Mouse (Mus musculus) adrenal gland, postnatal 10 days (tissue): Measurements from ENCODE around the gene Rapgef5. TPM values are rescaled to one million over a fixed set of nuclear protein-coding genes. Genes with fewer than 3 reads are reported as not detected.
"Not testable (repeated sequence)": the region's sequence is repeated elsewhere in the genome, so short reads cannot be mapped to it uniquely, and the experiment has no call there.

Source experiments
- DNase-seq: peaks from one replicate; pipeline ENCODE4 v3.0.0; 2021; ENCODE audit warnings: mixed read lengths
- total RNA-seq, 2 experiments: library from RNA; stranded (reverse); gene quantifications; 2 replicates each; pipeline ENCODE4 v1.2.3; 2021

Rapgef5 gene
- total RNA-seq, 2 experiments from 2014 or later, result 38.4 to 39.5 TPM

DNA sequence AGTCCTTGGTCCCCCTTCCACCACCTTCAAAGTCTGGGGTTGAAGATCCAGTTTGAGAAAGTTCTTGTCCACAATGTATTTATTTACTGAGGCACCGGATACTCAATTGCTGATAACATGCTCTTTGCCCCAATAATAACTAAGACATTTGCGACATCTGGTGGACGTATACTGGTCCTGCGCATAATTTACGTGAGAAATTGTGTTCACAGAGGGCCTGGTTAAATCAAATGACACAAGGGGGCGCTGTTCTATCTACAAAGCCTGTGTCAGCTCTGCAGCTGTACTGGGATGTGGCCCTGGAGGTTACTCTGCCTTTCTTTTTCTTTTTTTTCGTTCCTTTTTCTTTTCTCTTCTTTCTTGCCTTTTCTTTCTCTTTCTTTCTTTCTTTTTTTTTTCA, 248.6 kb downstream of the Rapgef5 start:
- DNase-seq, result peak; percentile 80

DNA sequence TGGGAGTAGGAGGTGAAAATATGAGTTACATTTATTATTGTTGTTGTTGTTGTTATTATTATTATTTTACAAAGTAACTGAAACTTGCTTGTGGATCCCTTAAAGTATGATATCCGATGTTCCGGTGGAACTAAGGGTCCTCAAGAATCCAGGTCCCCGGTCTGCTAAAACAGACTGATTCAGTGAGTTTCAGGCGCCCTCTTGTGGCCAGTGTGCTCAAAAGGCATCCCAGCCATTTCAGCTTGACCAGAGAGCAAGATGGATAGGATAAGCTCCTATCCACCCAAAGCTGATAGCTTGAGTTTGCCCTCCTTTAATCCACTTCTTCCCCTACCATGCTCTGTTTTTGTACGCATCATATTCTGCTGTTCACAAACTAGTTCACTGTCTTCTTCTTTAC, 252.8 kb downstream of the Rapgef5 start:
- DNase-seq, result peak; percentile 81

DNA sequence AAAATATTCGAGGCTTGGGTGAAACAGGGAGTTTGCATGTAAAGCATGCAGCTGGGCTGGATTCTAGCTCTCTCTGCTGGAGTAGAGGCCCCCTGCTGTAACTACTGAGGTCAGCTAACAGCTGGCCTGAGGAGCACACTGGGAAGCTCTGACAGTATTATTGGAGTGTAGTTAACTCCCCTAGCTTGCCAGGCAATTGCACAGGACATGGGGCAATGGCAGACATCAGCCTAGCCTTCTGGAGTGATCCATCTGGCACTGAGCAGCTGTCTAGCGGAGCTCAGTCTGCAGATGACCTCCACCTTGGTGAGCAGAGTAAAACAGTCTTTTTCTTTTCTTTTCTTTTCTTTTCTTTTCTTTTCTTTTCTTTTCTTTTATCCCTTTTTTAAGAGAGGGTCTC, 253.9 kb downstream of the Rapgef5 start:
- no peak for DNase-seq

DNA sequence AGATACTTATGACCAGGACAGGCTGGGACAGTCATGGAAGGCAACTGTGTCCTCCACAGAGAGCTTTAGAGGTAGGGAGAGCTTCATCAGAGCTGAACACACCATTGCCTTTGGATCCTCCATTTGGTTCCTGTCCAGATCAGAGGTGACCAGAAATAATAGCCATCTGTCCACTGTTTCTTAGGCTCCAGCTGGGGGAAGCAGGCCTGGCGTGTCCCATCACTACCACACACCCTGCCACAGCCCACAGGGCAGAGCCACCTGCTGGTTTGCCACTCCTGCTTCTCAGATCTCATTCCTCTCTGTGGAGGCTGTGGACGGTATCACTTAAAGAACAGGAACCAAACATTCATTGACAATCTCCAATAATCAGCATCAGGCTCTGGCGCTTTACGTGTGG, 254.9 kb downstream of the Rapgef5 start:
- no peak for DNase-seq

DNA sequence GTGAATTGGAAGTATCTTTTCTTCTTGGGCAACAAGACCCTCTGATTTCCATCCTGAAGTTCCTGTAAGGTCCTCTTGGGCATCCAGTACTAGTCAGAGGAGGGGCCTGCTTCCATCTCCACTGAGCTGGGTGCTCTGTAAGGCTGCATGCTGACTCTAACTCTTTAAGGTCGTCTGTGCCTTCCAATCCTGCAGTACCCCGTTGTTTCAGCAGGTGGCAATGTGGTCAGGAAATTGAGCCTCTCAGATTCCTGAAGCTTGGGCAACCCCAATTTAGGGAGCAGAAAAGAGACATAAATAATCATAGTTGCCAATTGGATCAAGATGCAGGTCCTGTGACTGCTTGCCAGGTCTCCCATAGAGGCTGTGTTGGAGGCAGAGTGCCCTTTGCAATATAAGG, 256.4 kb downstream of the Rapgef5 start:
- DNase-seq, result peak; percentile 81

DNA sequence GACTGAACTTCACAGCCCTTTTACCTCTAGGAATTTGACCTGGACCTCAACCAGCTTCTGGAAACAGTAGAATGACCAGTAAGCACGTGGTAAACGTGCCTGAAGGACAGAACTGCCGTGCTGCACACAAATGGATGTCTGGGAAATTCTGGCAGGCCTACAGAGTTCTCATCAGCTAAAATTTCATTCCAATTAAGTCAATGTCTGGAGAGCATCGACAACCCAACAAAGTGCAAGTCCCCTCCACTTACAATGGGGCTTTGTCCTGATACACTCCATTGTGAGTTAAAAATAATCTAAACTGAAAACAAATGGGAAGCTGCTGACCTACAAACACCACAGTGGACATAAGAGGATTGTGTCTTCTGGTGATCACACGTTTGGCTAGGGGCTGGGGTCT, 260.6 kb downstream of the Rapgef5 start:
- no peak for DNase-seq

DNA sequence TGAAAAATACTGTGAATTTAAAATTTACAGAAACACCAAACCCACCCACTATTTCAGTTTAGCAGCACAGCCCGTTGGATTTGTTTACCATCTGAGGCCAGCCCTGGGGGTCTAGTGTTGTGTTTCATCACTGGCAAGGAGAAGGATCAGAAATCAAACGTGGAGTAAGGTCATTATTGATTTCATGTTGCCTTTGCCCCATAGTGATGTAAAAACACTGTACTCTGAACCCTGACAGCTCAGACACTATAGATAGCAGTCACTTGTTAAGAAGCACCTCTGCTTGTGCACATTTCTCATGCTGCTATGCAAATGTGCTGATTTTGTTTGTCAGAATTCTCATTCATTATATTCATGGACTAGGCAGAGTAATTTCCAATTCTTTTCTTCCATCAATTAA, 265.1 kb downstream of the Rapgef5 start:
- no peak for DNase-seq

DNA sequence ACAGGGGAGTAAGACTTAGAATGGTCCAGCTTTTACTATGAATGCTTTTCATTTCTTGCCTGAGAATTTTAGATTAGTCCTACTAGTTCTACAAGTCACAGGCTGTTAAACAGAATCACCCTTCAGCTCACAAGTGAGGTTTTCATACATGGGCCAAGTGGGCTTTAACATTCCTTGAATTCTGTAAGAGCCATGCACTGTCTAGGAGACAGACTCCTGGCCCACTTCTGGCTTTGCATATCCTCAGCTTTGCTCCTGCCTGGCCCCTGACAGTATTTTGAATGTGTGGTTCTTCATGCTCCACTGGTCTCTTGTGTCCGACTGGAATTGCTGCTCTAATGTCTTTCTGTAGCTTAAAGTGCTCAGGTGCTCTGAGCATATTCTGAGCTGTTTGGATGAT, 267.1 kb downstream of the Rapgef5 start:
- no peak for DNase-seq

DNA sequence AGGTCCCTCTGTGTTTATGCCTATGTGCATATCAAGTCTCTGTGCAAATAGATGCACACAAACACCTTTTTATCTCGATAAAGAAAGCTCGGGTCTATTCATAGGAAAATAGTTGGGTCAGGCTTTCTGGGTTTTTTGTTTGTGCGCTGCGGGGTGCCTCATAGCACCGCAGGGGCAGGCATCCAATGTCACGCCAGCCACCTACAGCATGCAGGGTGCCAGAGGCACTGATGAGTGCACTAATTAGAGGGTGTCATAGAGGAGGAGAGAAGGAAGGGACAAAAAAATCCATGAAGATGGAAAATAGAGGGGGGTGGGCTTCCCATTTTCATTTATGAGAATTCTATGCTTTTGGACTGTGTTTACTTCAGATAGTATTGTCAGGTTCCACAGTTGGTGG, 270.3 kb downstream of the Rapgef5 start:
- no peak for DNase-seq

DNA sequence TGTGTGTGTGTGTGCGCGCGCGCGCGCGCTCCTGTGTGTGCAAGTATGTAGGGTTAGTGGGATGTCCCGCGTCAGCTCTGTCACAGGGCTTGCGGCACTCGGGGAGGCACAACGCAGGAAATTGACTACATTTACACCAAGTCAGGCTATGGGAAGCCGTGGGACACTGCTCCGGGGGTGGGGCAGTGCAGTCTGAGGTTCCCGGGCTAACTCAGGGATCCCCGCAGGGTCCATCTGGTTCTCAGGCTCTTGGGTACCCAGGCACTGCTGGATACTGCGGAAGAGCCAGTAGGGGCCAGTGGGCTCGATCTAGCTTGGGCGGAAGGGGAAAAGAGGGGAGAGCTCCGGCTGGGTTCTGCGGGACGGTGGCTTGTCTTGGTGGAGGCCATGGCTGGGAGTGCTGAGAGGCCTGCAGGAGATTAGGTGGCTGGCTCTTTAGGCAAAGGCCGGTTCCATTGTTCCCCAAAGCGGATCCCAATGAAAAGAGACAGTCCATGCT, 272.3 kb downstream of the Rapgef5 start:
- DNase-seq, result no peak

DNA sequence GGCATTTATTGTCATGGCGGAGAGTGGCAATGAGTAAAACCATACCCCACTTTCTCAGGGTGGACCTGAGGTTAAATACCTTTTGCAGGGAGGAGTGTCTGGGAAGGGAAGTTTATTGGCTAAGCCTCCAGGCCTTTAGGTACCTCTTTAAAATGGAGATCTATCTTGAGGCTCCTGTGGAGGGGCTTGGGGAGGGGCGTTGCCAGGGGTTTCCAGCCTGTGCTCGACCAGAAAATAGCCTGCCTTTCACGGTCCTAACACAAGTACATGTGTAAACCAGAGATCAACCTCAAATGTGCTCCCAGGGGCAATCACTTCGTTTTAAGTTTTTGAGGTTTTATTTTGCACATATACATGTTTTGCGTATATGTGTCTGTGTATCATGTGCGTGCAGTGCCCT, 272.7 kb downstream of the Rapgef5 start:
- DNase-seq, result no peak

DNA sequence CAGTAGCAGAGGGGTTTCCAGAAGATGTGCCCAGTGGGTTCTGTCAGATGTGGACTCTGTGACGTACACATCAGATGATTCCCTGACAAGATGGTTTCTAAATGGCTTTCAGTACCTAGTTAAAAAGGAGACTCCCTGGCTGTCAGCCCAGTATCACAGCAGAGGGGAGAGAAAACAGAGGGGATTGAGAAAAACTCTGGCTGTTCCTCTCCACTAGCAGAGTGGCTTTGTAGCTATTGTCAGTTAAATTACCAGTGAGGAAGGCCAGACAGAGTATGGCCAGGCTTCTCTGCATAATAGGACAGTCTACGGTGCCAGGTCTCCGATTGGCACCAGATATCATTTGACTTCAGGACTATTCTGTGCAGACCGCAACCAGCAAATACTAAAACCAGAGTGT, 279.0 kb downstream of the Rapgef5 start:
- no peak for DNase-seq

DNA sequence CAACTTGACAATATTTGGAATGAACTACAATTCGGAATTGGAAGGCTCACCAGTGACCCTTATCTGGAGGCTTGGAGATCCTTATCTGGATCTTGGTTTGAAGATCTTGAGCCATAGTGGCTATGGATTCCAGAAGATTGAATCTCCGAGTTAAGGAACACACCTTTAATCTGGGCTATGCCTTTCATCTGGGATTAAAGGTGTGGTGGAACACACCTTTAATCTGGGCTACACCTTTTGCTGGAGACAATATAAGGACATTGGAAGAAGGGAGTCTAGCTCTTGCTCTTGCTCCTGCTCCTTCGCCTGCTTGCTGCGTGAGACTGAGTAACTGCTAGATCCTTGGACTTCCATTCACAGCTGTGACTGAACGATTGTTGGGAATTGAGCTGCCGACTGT, 287.7 kb downstream of the Rapgef5 start, which contains the start of gene Cdca7l:
Gene Cdca7l (plus strand): TSS at position 301 of the 400 bp plus-strand sequence.
- DNase-seq, result not testable (repeated sequence)

DNA sequence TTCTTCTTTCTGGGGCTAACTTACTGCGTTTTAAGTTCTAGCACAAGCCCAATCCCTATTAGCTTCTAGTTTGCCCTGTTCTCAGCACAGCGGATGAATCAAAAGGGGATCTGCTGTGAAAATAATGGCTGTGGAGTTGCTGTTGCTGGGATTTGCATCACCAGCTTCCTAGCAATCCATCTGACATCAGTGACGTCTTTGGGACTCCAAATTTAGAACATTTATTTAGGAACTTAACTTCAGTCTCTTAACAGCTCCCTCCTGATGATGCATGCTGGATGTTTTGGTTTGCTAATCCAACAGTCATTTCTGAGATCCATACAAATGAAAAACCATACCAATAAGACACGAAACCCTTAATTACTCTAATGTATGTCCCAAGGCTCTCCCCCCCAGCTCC, 289.3 kb downstream of the Rapgef5 start:
- DNase-seq, result no peak

DNA sequence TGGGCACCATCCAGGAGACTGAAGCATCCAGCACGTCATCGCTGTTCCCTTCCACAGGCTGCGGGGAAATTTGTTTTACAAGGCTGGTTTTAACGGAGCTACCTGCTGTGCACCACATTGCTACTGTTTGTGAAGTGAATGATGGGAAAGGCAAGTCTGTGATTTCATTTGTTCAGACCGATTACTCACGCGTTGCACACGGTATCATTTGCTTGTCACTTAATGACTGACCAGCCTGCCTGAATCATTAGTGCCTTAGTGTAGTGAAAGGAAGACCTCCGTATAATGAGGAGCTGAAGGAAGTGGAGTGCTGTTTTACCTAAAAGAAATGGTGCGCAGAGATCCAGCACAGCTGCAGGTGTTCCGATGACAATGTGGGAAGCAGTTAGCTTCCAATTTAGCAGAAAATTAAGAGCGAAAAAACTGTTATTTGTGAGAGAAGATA, 289.8 kb downstream of the Rapgef5 start:
- no peak for DNase-seq

DNA sequence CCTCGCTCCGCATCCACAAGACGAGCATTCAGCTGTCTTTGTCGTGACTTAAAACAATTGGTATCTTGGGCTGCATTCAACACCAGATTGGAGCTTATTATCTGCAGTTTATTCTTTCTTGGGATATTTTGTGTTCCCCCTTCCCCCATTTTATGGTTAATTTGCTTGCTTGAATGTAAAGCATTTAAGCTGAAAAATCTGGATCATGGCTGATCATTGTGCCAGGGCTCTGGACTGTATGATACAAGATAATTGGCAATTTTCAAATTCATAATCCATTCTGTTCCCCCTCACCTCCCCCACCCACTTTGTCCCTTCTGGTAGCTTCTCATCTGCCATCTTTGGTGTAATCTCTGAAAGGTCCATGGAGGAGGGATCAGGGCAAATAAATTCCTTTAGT, 290.2 kb downstream of the Rapgef5 start:
- no peak for DNase-seq

DNA sequence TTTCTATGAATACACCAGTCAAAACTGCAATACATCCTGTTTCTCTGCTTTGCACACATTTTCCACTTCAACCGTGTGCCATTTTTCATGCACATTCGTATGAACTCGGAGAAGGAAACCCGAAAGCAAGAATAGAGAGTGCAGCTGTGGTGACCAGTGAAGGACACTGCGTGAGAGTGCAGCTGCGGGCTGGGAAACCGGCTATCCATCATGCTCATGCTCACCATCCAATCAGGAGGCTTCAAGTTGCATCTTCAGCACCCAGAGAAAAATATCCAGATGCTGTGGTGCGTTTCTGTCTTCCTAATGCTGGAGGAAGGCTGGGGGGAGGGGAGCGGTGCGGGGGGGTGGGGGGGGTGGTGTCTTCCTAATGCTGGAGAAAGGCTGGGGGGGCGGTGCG, 291.4 kb downstream of the Rapgef5 start:
- DNase-seq, result no peak

DNA sequence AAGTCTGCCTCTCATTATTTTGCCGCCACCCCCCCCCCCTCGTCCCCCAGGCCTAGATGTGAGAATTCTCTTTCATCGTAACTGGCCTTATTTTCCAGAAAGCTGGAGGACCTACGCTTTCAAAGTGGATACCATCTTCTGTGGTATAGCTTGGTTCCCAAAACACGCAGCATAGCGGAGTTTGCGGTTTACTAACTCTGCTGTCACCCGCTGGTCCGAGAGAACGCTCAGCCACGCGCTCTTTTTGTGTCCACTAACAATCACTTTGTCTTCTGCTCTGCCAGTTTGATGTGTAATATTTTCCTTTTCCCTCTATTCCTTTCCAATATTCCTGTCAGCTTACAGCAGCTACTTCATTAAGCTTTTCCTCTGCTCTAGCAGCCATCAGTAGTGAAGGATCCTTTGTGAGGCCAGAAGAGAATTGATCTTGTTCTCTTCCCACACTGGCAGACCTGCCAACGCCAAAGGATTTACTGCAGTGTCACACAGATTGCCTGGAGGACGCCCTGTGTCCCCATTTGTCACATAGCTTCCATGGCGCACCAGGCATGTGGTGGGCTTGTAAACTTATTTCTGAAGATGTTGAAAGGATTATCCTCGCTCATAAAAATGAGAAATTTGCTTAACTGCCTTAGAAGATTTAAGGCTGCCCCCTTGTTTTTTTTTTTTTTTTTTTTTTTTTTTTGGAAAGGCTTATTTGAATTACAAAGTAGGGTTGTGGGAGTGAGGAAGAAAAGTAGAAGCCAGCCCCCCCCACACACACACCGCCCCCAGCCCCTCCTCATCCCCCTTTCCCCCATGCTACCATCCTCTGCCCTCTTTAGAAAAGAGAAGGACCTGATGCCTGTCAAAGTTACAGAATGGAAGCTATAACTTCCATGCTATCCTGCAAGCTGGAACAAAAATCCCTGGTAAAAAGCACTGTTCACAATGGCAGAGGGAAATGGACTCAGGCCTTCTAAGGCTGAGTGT, 292.4 kb downstream of the Rapgef5 start:
- DNase-seq, result no peak
